Mouse (Mus musculus): ENCODE results near the gene Ccdc34.

Gene Ccdc34

DNA sequence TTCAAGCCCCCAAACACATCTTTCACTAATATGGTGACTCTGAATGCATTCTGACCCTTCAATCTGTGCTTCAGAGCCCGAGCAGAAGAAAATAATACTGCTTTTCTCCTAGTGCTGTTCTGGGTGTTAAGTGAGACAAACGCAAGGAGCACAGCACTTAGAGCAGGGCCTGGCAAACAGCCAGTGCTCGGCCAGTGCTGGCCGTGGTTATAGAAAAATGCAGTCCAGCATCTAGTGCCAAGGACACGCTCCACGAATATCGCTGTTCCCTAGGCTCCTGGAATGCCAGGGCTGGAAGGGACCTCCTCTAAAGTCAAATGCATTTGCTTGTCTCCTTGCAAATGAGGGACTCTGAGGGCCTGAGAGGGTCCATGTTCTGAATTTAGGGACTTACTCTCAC is 160.3 kb downstream of the Ccdc34 start:
- ATAC-seq (ENCODE audit: low TSS enrichment): no peak

GRCm38 (mm10) chr2:110179669-110180315 is 162.2 kb downstream of the Ccdc34 start:
- no peak for ATAC-seq (ENCODE audit: low TSS enrichment)

DNA sequence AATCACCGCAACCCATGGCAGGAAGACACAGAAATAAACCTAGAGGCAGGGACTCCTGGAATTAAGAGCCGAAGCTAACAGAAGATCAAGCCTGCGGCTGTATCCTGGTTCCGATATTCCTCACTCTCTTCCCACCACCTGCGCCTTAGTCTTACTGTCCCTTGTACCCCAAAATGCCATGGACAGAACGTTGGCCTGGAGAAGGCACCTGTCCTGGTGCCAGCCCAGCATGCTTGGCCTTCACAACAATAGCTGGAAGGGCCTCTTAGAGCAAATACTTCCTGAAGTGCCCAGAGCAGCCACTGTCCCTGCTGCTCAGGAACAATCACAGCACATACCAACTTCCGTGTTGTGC is 162.7 kb downstream of the Ccdc34 start:
- no peak for ATAC-seq (ENCODE audit: low TSS enrichment)

- no peak for ATAC-seq (ENCODE audit: low TSS enrichment)
These were observed 164.0 kb downstream of the Ccdc34 start for GRCm38 (mm10) chr2:110181666-110182065.

GRCm38 (mm10) chr2:110182248-110182647 is 164.6 kb downstream of the Ccdc34 start:
- ATAC-seq (ENCODE audit: low TSS enrichment): no peak

- ATAC-seq (ENCODE audit: low TSS enrichment): no peak
These were observed 165.3 kb downstream of the Ccdc34 start for GRCm38 (mm10) chr2:110182795-110183486.

DNA sequence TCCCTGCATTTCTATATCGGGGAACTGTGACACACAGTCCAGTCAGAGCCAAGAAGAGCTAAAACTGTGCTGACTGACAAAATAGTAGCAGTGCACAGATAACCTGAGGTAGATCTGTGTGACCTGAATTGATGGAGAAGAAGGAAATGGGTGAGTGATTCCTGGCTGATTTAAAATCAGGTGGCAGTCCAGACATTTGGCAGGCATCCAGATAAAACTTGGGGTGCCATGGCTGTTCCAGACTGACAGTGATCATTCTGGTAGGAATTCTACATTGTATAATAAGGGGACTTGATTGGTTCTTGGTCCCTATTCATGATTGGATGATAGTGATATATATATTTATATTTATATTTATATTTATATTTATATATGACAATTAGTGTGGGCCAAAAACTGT is 166.5 kb downstream of the Ccdc34 start:
- ATAC-seq (ENCODE audit: low TSS enrichment): peak; percentile 50; the same call in 1 of the 2 replicates

DNA sequence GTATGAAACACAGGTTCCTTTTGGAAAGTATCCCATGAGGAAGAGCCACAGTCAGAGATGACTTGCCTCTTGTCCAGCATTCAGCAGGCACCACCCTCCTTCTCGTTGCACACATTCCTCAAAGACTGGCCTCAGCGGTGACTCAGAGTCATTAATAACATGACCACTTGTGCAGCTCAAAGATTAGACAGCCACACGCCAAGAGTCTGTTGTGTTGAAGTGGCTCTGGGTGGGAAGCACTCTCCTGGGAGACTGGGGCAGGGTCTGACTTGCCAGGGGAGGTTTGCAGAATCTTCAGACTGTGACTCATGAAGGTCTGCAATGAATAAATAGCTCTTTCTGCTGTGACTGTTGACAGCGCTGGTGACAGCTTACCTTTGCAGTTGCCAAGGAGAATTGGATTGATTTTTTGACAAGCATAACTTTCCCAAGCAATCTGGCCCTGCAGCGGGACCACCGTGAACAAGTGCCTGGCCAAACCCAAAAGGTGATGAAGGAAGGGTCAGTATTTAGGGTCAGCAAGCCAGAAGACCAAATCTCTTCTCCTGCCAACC is 168.9 kb downstream of the Ccdc34 start:
- ATAC-seq (ENCODE audit: low TSS enrichment): no peak

DNA sequence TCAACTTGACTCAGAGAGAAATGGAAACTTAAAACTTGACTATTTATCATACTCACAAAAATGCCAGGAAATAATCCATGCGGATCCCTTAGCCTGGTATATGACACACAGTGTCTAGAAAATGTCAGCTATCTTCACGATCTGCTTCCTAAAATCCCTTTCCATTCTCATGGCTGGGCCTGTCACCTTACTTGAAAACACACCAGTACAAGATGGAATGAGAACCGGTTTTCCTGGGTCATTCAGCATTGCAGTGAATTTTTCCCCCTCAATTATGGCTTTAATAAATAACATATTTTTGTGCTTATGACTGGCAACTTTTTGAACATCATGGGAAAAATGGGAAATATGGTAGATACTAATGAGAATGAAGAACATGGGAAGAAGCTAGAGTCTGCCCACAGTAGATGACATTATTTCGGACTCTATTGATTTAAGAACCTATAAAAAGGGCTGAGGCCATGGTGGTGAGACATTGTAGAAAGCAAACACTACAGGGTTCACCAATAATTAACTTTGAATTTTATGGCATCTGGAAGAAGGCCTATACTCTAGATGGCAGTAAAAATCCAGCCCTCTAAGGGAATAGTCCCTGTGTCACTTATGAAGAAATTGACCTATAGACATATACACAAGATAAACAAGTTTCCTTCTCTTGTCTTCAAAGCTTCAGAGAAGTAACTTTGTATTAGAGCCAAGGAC is 171.2 kb downstream of the Ccdc34 start:
- ATAC-seq (ENCODE audit: low TSS enrichment): no peak

DNA sequence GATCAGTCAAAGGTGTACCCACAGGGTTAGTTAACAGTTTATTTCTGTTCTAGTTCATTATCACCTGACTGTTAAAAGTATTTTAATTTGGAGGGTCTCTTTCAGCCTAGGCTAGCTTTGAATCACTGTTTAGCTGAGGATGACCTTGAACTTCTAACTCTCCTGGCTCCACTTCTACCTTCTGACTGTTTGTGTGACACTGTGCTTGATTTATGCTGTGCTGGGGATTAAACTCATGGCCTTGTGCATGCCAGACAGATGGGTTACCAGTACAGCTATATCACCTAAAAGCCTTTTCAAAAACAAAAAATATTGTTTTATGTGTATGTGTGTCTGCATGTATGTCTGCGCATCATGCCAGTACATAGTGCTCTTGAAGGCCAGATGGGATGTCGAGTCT is 172.8 kb downstream of the Ccdc34 start:
- no peak for ATAC-seq (ENCODE audit: low TSS enrichment)

DNA sequence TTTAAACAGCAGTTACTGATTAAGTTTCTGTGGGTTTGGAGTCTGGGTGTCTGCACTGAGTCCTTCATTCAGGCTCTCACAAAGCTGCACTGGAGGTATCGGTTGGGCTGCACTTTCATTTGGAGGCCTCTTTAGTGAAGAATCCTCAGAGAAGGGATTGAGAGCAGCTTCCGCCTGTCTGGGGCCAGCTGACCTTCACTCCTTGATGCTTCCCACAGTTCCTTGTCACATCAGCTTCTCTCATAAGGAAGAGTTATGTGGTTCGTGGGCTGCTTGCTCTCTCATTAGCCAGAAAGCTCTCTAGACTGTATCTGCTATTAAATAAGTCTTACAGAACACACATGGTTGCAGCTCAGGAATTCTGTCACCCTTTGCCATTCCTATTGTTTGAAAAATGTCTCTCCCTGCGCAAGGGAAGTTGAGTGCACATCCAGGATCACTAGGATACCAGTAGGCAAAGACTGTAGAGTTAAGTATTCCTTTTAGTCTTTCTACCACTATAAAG is 173.6 kb downstream of the Ccdc34 start:
- no peak for ATAC-seq (ENCODE audit: low TSS enrichment)

DNA sequence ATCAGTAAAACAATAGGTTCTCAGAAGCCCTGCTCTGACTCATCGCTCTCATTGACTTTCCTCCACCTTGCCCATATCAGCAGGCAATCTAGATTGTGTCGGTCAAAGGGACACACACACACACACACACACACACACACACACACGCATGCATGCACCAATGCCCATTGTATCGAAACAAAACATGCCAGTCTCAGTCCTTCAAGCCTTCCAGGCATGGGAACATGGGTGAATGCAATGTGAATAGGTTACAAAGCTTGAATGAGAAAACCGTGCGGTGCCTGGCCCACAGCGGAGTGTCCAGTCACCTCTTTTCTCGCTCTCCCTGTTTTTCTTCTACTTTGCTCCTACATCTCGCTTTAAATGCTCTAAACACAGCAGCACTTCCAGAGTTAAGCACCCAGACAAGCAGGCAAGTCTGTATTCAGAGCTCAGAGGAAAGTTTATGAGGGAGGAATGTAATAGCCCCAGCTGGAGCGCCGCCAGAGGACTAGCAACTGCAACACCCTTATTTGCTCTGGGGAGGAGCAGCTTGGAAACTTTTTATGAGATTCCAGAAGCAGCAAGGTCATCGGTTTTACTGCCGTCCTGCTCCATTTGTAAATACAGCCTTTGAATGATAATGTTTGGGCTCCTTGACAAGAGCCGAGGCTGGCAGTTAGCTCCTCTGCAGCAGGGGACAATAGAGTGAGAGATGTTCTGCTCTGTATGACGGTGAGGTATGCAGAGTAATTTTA is 174.5 kb downstream of the Ccdc34 start:
- peak; percentile 41; the same call in 1 of the 2 replicates for ATAC-seq (ENCODE audit: low TSS enrichment)

DNA sequence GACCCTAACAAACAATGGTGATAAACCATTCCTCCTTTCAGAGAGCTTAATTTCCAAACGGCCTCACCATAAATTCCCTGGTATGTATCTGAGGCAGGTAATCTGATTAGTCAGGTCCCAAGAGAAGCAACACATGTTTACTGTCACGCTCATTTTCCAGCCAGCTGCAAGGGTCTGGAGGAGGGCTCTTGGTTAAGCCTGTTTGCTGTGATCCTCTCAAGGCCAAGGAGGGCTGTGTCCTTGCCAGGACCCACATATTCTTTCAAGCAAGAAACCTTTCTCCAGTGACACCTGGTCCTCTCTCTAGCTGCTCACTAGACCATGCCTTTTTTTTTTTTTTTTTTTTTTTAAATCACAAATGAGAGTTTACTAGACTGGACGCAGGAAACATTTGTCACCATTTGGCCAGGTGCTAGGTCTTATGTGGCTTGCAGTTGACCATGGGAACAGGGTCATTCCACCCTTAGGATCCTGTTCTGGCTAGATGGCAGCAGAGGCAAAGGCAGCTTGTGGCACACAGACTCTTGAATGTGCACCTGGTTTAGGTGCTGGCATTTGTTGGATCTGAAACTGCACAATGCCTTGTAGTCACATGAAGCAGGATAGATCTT is 175.2 kb downstream of the Ccdc34 start:
- no peak for ATAC-seq (ENCODE audit: low TSS enrichment)

DNA sequence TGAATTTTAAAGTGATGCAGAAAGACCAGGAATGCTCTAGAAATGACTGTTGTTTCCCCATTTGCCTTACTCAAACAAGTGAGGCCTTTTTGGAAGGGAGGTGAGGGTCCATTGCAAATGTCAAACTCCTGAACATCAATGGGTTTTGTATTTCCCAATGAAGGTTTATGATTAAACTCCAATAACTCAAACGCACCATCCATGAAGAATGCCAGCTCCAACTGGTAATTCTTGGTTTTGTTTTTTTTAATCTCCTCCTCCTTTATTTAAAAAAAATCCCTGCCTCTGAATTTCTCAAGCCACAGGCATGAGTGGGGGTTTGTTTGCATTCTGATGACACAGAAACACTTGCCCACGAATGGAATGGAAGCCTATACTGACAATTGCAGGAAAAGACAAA is 178.9 kb downstream of the Ccdc34 start:
- ATAC-seq (ENCODE audit: low TSS enrichment): no peak

DNA sequence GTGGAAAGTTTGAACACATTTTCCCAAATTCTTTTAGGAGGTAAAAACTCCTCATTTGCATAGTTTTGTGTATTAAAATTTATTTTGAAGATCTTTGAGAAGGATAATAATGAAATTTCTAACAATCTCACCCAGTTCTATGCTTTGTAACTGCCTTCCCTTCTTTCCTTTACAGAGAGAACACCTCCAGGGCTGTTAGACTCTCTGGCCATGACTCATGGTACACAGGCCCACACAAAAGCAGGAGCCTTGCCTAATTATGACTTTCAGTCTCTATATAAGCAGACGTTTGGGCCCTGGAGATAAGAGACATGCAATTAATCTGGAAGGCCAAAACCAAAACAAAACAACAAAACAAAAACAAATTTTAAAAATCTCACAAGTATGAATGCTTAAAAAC is 182.0 kb downstream of the Ccdc34 start:
- ATAC-seq (ENCODE audit: low TSS enrichment): peak; percentile 84

DNA sequence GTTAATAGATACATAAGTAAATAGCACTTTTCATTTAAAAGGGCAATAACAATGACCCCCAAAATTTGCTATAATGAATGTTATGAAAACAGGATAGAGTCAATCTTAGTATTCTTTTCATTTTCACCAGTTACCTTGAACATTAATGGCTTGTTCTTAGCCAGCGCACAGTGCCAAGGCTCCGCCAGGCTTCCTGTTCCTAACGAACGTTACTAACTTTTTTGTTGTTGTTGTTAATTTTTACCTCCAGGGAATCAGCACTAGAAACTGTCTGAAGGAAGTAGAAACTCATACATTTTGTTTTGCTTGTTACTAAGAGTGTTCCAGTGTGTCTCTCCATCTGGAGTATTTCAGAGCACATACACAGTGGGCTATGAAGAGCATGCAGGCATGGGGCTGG is 184.2 kb downstream of the Ccdc34 start:
- ATAC-seq (ENCODE audit: low TSS enrichment): no peak

- no peak for ATAC-seq (ENCODE audit: low TSS enrichment)
These were observed 185.3 kb downstream of the Ccdc34 start for GRCm38 (mm10) chr2:110202716-110203497.

DNA sequence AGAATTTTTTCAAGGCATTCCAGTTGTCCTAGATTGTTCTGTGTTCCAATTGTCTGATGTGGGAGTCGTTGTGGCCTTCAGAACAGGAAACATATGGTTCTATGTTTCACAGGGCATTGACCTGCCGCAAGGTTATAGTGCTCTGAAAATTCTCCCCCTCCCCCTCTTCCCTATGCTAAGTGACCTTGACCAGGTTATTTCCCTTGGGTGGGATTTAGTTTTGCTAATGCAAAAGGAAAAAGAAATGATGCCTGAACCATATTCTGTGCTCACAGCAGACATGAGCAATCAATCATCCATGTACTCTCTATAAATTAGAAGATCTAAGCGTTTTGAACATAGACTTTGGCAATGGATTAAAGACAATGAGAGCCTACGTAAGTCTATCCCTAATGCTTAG is 186.6 kb downstream of the Ccdc34 start:
- no peak for ATAC-seq (ENCODE audit: low TSS enrichment)

- ATAC-seq (ENCODE audit: low TSS enrichment): peak; percentile 97
These were observed 187.2 kb downstream of the Ccdc34 start for GRCm38 (mm10) chr2:110204705-110205318.
